Mouse (Mus musculus): ENCODE measurements at regions not wholly inside any gene's neighbourhood (a gene's known extent, or its start where the extent isn't known, plus 50 kb on each side); places are given as distances from the start of the nearest gene placed in this dataset.

GRCm38 (mm10) chr4:46257061-46257795 lies 61.1 kb upstream of the Xpa start:
- 80% methylated on average over 12 of the region's 12 CpGs for WGBS
- Histone ChIP-seq H3K27me3 (ENCODE audit: control insufficient read depth, insufficient read depth, low read length) (no peaks in the 10 kb centered on the region), H3K4me1 (replicated peaks; ENCODE audit: control insufficient read depth, insufficient read depth, low read length) (no peaks in the 10 kb centered on the region), H3K27ac (ENCODE audit: control insufficient read depth, insufficient read depth, low read length) (no peak overlapping the region), H3K36me3 (ENCODE audit: control insufficient read depth, insufficient read depth, low read length) (no peaks in the 10 kb centered on the region), H3K4me3 (ENCODE audit: control insufficient read depth, insufficient read depth, low read length) (no peak overlapping the region)
- DNase-seq: no peak
- no peak for TF ChIP-seq CTCF (IDR thresholded peaks at IDR 0.05; ENCODE audit: borderline replicate concordance, control insufficient read depth, extremely low read depth, insufficient read depth, low read length, poor library complexity)
- TF ChIP-seq POLR2A (IDR thresholded peaks at IDR 0.05; ENCODE audit: control insufficient read depth, extremely low read depth, insufficient read depth, low read length, poor library complexity): no peak

- Histone ChIP-seq H3K27ac (ENCODE audit: control insufficient read depth, insufficient read depth, low read length) (no peak overlapping the region), H3K4me3 (ENCODE audit: control insufficient read depth, insufficient read depth, low read length) (no peak overlapping the region), H3K4me1 (replicated peaks; ENCODE audit: control insufficient read depth, insufficient read depth, low read length) (no peaks in the 10 kb centered on the region), H3K36me3 (ENCODE audit: control insufficient read depth, insufficient read depth, low read length) (no peaks in the 10 kb centered on the region), H3K27me3 (ENCODE audit: control insufficient read depth, insufficient read depth, low read length) (no peaks in the 10 kb centered on the region)
- no peak for TF ChIP-seq CTCF (IDR thresholded peaks at IDR 0.05; ENCODE audit: borderline replicate concordance, control insufficient read depth, extremely low read depth, insufficient read depth, low read length, poor library complexity)
- TF ChIP-seq POLR2A (IDR thresholded peaks at IDR 0.05; ENCODE audit: control insufficient read depth, extremely low read depth, insufficient read depth, low read length, poor library complexity): no peak
- WGBS: 50% methylated on average over 5 of the region's 5 CpGs
- no peak for DNase-seq
These were observed 62.7 kb upstream of the Xpa start for GRCm38 (mm10) chr4:46258774-46259173.

GRCm38 (mm10) chr4:46268564-46269247 lies 72.6 kb upstream of the Xpa start:
- Histone ChIP-seq H3K36me3 (ENCODE audit: control insufficient read depth, insufficient read depth, low read length) (no peaks in the 10 kb centered on the region), H3K4me1 (replicated peaks; ENCODE audit: control insufficient read depth, insufficient read depth, low read length) (no peaks in the 10 kb centered on the region), H3K4me3 (ENCODE audit: control insufficient read depth, insufficient read depth, low read length) (no peak overlapping the region), H3K27me3 (ENCODE audit: control insufficient read depth, insufficient read depth, low read length) (no peaks in the 10 kb centered on the region), H3K27ac (ENCODE audit: control insufficient read depth, insufficient read depth, low read length) (no peak overlapping the region)
- TF ChIP-seq CTCF (IDR thresholded peaks at IDR 0.05; ENCODE audit: borderline replicate concordance, control insufficient read depth, extremely low read depth, insufficient read depth, low read length, poor library complexity) (no peak), POLR2A (IDR thresholded peaks at IDR 0.05; ENCODE audit: control insufficient read depth, extremely low read depth, insufficient read depth, low read length, poor library complexity) (no peak)
- no peak for DNase-seq
- 84% methylated on average over 6 of the region's 6 CpGs for WGBS

- TF ChIP-seq POLR2A (IDR thresholded peaks at IDR 0.05; ENCODE audit: control insufficient read depth, extremely low read depth, insufficient read depth, low read length, poor library complexity): no peak
- TF ChIP-seq CTCF (IDR thresholded peaks at IDR 0.05; ENCODE audit: borderline replicate concordance, control insufficient read depth, extremely low read depth, insufficient read depth, low read length, poor library complexity): no peak
- WGBS: 21% methylated on average over 2 of the region's 2 CpGs
- DNase-seq: no peak
- Histone ChIP-seq H3K4me1 (replicated peaks; ENCODE audit: control insufficient read depth, insufficient read depth, low read length) (no peaks in the 10 kb centered on the region), H3K4me3 (ENCODE audit: control insufficient read depth, insufficient read depth, low read length) (no peak overlapping the region), H3K27ac (ENCODE audit: control insufficient read depth, insufficient read depth, low read length) (no peak overlapping the region), H3K27me3 (ENCODE audit: control insufficient read depth, insufficient read depth, low read length) (no peaks in the 10 kb centered on the region), H3K36me3 (ENCODE audit: control insufficient read depth, insufficient read depth, low read length) (no peaks in the 10 kb centered on the region)
These were observed 72.3 kb upstream of the Foxe1 start for GRCm38 (mm10) chr4:46271066-46271465.

- Histone ChIP-seq H3K27ac (ENCODE audit: control insufficient read depth, insufficient read depth, low read length) (no peak overlapping the region), H3K4me3 (ENCODE audit: control insufficient read depth, insufficient read depth, low read length) (no peak overlapping the region), H3K4me1 (replicated peaks; ENCODE audit: control insufficient read depth, insufficient read depth, low read length) (no peaks in the 10 kb centered on the region), H3K27me3 (ENCODE audit: control insufficient read depth, insufficient read depth, low read length) (no peaks in the 10 kb centered on the region), H3K36me3 (ENCODE audit: control insufficient read depth, insufficient read depth, low read length) (no peaks in the 10 kb centered on the region)
- TF ChIP-seq POLR2A (IDR thresholded peaks at IDR 0.05; ENCODE audit: control insufficient read depth, extremely low read depth, insufficient read depth, low read length, poor library complexity) (no peak), CTCF (IDR thresholded peaks at IDR 0.05; ENCODE audit: borderline replicate concordance, control insufficient read depth, extremely low read depth, insufficient read depth, low read length, poor library complexity) (no peak)
- no peak for DNase-seq
- WGBS: 82% methylated on average over 3 of the region's 3 CpGs
These were observed 67.6 kb upstream of the Foxe1 start for GRCm38 (mm10) chr4:46275773-46276172.

GRCm38 (mm10) chr4:46276851-46277581 lies 66.4 kb upstream of the Foxe1 start:
- Histone ChIP-seq H3K36me3 (ENCODE audit: control insufficient read depth, insufficient read depth, low read length) (no peaks in the 10 kb centered on the region), H3K4me3 (ENCODE audit: control insufficient read depth, insufficient read depth, low read length) (no peak overlapping the region), H3K27ac (ENCODE audit: control insufficient read depth, insufficient read depth, low read length) (no peak overlapping the region), H3K4me1 (replicated peaks; ENCODE audit: control insufficient read depth, insufficient read depth, low read length) (no peaks in the 10 kb centered on the region), H3K27me3 (ENCODE audit: control insufficient read depth, insufficient read depth, low read length) (no peaks in the 10 kb centered on the region)
- DNase-seq: peak; percentile 3
- 38% methylated on average over 19 of the region's 19 CpGs for WGBS
- no peak for TF ChIP-seq CTCF (IDR thresholded peaks at IDR 0.05; ENCODE audit: borderline replicate concordance, control insufficient read depth, extremely low read depth, insufficient read depth, low read length, poor library complexity)
- no peak for TF ChIP-seq POLR2A (IDR thresholded peaks at IDR 0.05; ENCODE audit: control insufficient read depth, extremely low read depth, insufficient read depth, low read length, poor library complexity)
